Mouse (Mus musculus) B cell, adult 2 months (primary cell): ENCODE data around the gene Capn11.
"Not testable (repeated sequence)": the region's sequence is repeated elsewhere in the genome, so short reads cannot be mapped to it uniquely, and the experiment has no call there.

ENCODE experiments used
- DNase-seq, 2 experiments: peaks; one replicate each; pipeline ENCODE4 v3.0.0; 2022

The Capn11 gene

DNA sequence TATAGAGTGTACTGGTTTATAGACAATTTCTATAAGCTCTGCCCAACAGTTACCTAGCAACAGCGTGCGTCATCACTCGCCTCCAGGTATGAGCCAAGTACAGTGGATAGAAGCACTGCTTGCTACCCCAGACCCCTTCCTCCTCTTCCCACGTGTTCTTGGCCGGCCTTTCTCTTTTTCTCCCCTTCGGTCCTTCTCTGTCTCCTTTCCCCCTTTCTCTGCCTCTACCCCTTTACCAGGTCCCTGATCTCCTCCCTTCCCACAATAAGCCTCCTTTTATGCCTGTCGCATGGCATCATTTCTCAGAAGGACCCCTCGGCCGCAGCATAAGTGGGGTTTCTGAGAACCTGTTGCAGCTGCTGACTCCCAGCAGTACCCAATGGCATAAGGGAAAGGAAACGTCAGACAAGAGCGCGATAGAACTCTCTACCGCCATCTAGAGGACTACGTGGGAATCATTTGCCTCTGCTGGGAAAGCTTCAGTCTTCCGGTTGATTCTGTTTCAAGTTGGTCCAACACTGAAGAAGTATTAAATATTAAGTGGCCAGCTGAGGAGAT, 32.5 kb downstream of the Capn11 start:
- DNase-seq = peak; percentile 73 to 75

GRCm38 (mm10) chr17:45623425-45623824, 35.7 kb downstream of the Capn11 start:
- not testable (repeated sequence) for DNase-seq

DNA sequence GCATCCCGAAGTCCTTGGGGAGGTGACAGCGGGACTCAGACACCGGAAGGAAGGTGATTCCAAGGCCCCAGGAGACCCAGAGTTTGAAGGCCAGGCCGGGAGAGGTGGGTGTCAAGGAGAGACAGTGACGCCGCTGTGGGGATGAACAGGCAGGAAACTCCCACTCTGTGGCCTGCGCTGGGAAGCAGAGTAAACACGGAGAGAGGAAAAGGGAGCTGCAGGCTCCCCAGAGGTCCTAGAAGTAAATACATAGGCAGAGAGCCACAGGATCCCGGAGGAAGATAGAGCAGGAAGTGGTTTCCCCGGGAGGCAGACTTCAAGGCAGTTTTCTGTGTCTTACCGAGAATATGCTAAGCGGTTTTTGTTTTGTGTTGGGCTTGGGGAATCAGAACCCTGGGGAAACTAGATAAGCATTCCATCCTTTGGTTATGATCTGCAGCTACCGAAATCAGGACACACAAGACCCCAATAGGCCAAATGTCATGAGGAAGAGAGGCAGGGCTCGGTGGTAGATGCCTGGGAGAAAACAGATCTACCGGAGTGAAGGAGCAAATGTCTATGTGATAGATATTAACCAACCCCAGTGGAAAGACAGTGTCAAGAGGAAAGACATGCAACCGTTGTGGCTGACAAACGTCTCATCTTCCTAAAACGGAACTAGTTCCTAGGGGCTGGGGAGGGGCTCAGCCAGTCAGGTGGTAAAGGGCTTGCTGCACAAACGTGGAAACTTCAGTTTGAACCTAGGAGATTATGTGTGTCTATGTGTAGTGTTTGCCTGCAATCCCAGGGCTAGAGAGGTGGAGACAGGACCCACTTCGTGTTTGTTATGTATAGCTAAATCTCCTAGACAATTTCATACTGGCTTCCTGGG, 39.5 kb downstream of the Capn11 start:
- peak in 1 of 2 experiments; percentile 19 for DNase-seq

- peak; percentile 27 to 28 for DNase-seq
Measured at GRCm38 (mm10) chr17:45618941-45619385, 40.2 kb downstream of the Capn11 start.

DNA sequence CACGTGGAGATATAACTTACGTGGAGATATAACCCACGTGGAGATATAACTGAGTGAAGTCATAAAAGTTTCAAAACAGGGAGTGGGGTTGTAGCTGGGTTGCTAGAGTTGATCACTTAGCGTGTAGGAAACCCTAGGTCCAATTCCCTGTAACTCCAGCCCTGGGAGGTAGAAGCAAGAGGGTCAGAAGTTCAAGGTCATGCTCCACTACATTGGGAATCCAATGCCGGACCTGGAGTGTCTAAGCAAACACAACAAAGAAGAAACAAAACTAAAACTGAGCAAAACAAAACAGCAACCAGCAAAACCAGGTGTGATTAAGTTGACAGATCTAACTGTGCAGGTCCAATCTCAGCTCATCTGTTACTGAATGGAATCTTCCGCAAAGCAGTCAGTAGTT, 41.5 kb downstream of the Capn11 start:
- no peak for DNase-seq

GRCm38 (mm10) chr17:45616679-45617078, 42.4 kb downstream of the Capn11 start:
- DNase-seq = no peak

DNA sequence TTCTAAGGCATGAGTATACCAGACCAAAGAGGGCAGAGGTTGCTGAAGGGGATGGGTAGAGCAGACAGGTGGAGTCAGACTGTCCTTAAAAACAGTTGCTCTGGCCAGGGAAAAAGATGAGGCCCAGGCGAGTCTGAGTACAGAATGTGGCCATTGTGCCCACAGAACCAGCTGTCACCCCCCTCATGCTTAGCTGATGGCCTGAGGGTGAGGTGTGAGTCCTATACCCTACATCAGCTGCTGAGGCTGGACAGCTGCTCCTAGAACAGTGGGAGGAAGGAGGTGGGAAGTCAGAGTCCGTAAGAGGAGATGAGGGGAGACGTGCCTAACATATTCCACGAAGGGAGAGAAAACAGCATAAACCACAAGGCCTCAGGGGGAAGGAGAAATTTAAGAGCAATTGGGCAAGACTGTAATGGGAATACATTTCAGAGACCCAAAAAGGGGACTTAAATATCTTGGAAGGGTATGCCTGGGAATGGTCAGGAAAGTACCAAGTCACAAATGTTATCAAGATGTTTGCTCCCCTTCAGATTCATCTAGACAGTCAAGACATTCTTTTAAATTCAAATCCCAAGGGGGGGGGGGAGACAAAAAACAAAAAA, 43.0 kb downstream of the Capn11 start:
- no peak for DNase-seq

GRCm38 (mm10) chr17:45612921-45613320, 46.2 kb downstream of the Capn11 start:
- DNase-seq = no peak

DNA sequence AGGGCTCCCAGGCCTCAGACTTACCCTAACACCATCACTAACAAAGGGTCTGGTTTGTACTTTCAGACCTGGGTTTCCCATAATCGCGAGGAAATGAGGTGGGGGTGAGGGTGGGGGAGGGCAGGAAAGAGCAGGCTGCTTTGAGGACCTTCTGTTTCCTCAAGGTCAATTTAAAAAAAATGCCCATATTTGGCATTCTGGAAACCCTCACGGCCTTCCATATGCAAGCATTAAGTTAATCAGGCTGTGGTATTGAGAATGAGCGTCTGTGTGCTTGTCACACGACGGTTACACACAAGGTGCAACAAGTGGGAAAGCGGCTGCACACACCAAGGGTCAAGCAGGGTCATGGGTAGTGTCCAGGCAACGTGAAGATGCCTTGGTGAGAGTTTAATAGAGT, 47.1 kb downstream of the Capn11 start:
- no peak for DNase-seq

DNA sequence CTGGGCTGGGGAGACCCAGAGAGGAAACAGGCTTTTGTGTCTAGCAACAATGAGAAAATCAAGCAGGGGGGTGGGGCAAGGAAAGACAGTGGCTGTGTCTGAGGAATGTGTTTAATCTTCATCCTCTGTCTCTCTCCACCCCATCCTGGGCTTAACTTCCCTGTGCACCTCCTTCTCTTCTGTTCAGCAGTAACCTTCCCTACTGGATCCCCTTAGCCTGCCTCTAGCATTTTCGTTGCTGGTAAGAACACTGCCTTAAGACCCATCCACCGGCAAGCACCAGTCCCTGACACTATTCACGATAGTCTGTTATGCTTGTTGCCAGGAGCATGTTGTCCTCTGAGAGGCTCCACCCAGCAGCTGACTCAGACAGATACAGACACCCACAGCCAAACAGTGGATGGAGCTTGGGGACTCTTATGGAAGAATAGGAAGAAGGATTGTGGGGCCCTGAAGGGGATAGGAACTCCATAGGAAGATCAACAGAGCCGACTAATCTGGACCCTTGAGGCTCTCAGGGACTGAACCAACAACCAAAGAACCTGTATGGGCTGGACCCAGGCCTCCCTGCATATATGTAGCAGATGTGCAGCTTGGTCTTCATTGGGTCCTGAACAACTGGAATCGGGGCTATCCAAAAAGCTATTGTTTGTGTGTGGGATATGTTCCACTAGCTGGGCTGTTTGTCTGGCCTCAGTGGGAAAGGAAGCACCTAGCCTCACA, 48.8 kb downstream of the Capn11 start:
- DNase-seq = no peak

- DNase-seq = no peak
Measured at GRCm38 (mm10) chr17:45608396-45608795, 50.7 kb downstream of the Capn11 start.

- no peak for DNase-seq
Measured at GRCm38 (mm10) chr17:45606992-45607879, 51.9 kb downstream of the Capn11 start.

- no peak for DNase-seq
Measured at GRCm38 (mm10) chr17:45602984-45603383, 56.1 kb downstream of the Capn11 start.

GRCm38 (mm10) chr17:45601877-45602304, 57.2 kb downstream of the Capn11 start, which contains the start of gene Mymx:
Mymx (minus strand) TSS chr17:45602102.
- DNase-seq = no peak

GRCm38 (mm10) chr17:45601325-45601724, 57.8 kb downstream of the Capn11 start:
- no peak for DNase-seq

- no peak for DNase-seq
Measured at GRCm38 (mm10) chr17:45600267-45600666, 58.9 kb downstream of the Capn11 start.

DNA sequence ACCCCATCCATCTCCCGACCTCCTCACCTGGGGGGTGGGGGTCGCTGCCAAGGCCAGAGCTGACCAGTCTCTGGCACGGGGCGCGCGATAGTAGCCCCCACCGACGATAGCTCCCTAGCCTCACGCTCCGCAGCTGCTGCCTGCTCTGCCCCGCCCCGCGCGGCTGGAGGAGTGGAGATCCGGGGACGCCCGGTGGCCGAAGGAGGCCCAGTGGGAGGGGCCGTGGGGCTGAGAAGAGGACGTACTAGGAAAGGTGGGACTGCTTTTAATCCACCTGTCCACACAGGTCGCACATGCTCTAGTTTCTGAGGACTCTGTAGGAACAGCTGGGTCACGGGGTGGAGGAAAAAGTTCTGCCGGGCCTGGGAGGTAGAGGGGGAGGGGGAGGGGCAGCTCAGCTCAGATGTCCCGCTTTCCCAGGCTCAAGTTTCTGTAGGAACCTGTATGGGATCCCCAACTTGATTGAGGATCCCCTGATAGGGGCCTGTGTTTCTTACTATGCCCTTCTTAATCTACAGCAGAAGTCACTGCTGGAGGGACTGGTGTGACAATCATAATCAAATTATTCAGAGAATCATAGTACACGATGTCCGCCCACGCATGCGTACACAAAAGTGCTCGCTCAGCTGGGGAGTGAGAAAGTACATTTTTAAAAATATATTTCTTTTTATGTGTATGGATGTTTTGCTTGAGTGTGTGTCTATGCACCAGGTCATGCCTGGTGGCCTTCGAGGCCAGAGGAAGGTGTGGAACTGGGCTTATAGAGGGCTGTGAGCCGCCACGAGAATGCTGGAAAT, 59.5 kb downstream of the Capn11 start, which contains the start of gene Slc29a1:
Gene Slc29a1, minus strand, starts transcription at position 161 of the 797 bp plus-strand sequence.
- peak in 1 of 2 experiments; percentile 31 for DNase-seq

GRCm38 (mm10) chr17:45598891-45599290, 60.2 kb downstream of the Capn11 start:
- no peak for DNase-seq

DNA sequence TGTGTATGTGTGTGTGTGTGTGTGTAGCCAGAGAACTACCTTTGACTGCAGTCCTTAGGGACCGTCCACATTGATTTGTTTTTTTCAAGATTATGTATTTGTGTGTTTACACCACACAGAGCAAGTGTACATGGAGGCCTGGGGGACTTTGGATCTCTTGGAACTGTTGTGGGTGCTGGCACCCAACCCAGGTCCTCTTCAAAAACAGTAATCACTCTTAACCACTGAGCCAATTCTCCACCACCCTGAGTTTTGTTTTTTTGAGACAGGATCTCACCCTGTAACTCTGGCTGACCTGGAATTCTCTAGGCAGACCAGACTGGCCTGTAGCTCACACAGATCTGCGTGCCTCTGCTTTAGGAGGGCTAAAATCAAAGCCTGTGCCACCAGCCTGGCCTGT, 60.7 kb downstream of the Capn11 start:
- DNase-seq = no peak

DNA sequence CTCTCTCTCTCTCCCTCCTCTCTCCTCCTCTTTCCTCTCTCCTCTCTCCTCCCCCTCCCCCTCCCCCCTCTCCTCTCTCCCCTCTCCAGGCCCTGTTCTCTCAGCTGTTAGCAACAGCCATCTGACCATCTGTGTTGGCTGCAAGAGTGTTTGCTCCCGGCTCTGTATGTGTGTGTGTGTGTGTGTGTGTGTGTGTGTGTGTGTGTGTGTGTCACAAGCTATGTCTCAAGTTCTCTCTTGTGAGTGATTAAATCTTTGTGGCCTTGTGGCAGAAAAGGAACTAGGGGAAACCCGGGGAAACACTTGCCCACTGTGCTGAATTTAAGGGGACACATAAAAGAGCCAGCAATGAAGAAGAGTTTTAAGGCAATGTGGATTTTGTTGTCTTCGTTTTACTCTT, 61.3 kb downstream of the Capn11 start:
- peak in 1 of 2 experiments; percentile 26 for DNase-seq
